Mouse (Mus musculus): Measurements from ENCODE around the gene Sstr2.

The Sstr2 gene

GRCm38 (mm10) chr11:113618672-113619419 is at the start of gene Sstr2:
Sstr2 (plus strand) TSS chr11:113619342.
- no peak for DNase-seq (ENCODE audit: low read depth, low spot score)

DNA sequence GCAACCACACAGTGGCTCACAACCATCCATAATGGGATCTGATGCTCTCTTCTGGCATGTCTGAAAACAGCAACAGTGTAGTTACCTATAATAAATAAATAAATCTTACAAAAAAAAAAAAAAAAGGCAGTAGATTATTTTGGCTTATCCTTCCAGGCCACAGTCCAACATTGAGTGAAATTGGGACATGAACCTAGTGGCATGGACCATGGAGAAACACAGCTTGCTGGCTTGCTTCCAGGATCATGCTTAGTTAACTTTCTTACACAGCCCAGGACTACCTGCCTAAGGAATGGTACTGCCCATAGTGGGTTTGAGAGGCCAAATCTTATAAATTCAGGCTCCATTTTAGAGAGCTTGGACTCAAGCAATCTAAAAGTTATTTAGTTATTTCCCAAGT is 47.5 kb upstream of the Sstr2 start:
- no peak for DNase-seq (ENCODE audit: low read depth, low spot score)

- DNase-seq (ENCODE audit: low read depth, low spot score): no peak
These were observed 46.5 kb upstream of the Sstr2 start for GRCm38 (mm10) chr11:113572641-113573040.

DNA sequence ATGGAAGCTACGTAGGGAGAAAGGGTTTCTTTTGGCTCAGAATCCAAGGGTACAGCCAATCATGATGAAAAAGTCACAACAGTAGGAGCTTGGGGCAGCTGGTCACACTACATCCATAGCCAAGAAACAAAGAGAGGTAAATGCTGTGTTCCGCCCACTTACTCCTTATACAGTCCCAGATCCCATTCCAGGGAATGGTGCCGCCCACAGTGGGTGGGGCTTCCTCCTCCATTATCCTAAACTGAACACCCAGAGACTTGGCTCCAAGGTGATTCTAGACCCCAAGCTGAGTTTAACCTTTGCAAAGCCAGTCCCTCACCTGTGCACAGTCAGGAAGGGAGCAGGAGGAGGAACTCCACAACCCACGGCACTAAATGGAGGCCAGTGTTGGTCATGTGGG is 41.9 kb upstream of the Sstr2 start:
- DNase-seq (ENCODE audit: low read depth, low spot score): no peak

DNA sequence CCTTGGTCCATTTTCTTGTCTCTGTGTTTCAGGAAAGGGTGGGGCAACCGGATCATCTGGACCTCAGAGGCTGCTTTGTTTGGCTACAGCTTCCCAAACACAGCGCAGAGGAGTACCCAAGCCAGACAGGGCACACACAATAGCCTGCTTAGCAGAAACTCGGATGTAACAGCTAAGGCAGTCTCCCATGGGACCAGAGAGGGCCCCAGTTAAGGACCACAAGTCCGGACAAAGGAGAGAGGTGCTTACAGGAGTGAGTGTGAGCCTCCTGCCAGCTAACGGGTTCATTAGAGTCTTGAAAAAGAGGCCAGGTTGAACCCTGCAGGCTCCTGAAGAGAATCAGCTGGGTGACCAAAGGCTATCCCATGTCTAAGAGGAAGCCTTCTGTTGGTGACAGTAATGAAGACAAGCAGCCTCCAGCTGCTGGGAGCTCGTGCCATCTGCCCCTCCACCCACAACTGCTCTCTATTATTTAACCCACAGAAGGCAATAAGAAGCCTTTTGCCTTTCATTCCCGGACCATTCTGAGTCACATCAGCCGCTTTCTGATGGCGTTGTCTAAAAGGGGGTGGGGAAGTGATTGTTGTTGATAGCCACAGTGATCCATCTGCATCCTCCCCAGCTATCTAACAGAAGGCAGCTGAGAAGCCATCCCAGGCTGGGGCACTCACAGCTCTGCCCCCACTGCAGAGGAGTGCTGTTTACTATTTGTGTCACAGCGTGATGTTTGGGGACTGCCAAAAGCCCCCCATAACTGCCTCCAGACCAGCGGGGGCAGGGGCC is 35.1 kb upstream of the Sstr2 start:
- DNase-seq (ENCODE audit: low read depth, low spot score): no peak

DNA sequence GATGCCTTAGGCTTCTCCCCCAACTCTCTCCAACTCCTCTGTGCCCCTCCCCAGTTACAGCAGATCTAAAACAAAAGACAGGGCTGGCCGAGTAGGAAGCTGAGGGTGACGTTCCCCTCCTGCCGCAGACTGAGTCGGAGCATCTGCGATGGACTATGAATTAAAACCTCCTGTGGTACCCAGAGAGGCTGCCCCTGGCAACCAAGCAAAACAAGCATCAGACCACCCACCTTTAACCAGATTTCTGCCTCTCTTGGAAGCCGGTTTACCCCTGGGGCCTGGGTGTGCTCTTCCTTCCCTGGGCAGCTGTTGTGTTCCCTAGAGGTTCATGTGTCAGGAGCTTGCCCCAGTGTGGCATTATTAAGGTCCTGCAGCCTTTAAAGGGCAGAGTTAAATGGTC is 32.7 kb upstream of the Sstr2 start:
- DNase-seq (ENCODE audit: low read depth, low spot score): no peak

- DNase-seq (ENCODE audit: low read depth, low spot score): no peak
These were observed 30.2 kb upstream of the Sstr2 start for GRCm38 (mm10) chr11:113588936-113589335.

DNA sequence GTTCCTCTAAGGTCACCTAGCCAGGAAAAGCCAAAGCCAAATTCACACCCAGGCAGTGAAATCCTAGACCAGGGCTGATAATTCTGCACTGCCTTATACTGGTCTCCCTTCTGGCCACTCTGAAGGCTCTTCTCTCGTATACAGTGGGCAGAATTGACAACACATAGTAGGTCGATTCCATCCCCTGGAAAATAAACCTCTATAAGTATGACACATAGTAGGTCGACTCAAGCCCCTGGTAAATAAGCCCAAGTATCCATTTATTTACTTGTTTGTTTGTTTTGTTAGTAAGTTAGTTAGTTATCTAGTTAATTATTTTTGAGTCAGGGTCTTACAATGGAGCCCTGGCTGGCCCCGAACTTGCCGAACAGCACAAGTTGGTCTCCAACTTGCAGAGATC is 24.0 kb upstream of the Sstr2 start:
- DNase-seq (ENCODE audit: low read depth, low spot score): no peak

DNA sequence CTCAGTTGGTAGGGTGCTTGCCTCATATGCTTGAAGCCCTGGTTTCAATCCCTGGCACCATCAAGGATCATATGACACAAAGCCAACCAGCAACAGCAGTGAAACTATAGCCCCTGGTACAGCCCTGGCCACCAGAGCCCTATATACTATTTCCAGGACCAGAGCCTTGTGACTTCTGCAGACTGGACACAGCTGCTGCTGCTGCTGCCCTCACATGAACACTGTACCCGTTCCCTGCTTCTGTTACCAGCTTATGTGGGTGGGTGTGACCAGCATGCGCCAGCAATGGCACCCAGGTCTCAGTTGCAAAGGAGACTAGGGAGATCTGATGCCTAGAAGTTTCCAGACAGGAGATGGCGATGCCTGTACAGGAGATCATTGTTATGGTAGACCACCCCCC is 21.5 kb upstream of the Sstr2 start:
- no peak for DNase-seq (ENCODE audit: low read depth, low spot score)

DNA sequence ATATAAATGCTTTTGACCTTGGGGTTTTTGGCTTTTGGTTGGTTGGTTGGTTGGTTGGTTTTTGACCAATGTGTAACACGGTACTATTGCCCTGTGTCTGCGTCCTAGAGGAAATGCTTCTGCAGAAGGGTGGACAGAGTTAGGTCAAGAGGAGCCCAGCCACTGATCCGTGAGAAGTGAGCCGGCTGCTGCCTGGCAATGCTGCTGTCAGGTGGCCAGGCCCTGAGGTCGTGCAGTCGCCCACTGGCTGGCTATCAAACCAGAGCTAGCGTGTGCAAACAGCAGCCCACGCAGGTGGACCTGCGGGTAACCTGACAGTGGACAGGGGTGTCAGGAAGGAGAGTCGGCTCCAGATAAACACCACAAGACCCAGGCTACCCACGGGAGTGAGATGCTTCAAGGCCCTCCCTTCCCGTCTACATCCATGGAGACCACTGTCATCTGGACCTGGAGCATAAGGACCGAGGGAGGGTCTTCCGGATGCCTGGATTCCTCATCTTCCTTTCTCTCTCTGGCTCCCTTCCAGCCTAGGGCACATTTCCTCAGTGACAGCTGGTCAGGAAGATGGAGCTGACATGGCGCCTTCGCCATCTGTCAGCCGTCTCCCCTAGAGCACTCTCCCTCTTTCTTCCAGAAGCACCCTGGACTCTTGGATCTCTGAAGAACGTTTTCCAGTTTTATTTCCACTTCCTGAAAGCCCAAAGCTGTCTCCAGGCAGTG is 18.5 kb upstream of the Sstr2 start:
- DNase-seq (ENCODE audit: low read depth, low spot score): no peak

GRCm38 (mm10) chr11:113601616-113602343 is 17.4 kb upstream of the Sstr2 start:
- DNase-seq (ENCODE audit: low read depth, low spot score): no peak

DNA sequence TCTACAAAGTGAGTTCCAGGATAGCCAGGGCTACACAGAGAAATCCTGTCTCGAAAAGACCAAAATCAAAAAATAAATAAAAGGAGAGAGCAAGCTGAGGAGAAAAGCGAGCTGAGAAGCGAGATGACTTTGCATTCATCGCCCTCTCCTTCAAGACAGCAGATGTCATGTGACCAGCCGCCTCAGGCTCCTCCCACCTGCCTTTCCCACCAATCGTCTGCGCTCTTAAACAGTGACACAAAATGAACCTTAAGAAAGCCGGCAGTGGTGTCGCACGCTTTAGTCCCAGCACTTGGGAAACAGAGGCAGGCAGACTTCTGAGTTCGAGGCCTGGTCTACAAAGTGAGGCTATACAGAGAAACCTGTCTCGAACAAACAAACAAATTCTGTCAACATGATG is 11.6 kb upstream of the Sstr2 start:
- no peak for DNase-seq (ENCODE audit: low read depth, low spot score)

DNA sequence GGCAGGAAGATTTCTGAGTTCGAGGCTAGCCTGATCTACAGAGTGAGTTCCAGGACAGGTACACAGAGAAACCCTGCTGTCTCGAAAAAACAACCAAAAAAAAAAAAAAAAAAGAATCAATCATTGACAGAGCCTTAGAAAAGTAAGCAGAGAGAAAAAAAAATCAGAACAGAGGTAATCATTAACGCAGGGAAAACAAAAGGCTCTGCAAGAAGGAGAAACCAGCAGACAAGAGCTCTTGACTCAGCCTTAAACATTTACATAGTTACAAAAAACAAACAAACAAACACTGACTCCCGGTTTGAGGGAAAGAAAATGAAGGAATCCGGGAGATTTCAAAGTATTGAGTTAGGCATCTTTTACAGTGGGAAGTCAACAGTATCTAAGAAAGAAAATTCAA is 9.6 kb upstream of the Sstr2 start:
- no peak for DNase-seq (ENCODE audit: low read depth, low spot score)

- DNase-seq (ENCODE audit: low read depth, low spot score): no peak
These were observed 8.9 kb upstream of the Sstr2 start for GRCm38 (mm10) chr11:113610266-113610665.

DNA sequence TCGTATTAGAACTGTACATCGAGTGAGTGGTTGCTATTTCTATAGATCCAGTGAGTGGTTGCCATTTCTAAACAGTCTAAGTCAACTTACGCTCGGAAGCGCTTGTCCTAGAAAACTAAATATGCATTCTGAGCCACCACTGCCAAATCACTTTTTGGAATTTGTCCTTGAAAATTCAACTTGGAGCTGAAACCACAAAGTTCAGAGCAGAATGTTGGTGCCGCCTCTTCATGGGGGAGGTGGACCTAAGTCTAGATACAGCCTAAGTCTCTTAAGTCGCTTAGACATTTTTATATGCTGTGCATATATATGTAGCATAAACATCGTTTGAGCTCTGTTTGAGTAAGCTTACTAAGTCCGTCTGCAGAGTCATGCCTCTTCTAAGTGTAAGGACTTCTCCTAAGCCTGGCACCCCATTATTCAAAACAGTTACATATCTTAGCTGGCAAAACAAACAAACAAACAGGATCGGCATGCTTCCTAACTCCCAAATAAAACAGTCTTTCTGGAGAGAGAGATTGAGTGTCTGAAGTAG is 8.0 kb upstream of the Sstr2 start:
- DNase-seq (ENCODE audit: low read depth, low spot score): no peak

DNA sequence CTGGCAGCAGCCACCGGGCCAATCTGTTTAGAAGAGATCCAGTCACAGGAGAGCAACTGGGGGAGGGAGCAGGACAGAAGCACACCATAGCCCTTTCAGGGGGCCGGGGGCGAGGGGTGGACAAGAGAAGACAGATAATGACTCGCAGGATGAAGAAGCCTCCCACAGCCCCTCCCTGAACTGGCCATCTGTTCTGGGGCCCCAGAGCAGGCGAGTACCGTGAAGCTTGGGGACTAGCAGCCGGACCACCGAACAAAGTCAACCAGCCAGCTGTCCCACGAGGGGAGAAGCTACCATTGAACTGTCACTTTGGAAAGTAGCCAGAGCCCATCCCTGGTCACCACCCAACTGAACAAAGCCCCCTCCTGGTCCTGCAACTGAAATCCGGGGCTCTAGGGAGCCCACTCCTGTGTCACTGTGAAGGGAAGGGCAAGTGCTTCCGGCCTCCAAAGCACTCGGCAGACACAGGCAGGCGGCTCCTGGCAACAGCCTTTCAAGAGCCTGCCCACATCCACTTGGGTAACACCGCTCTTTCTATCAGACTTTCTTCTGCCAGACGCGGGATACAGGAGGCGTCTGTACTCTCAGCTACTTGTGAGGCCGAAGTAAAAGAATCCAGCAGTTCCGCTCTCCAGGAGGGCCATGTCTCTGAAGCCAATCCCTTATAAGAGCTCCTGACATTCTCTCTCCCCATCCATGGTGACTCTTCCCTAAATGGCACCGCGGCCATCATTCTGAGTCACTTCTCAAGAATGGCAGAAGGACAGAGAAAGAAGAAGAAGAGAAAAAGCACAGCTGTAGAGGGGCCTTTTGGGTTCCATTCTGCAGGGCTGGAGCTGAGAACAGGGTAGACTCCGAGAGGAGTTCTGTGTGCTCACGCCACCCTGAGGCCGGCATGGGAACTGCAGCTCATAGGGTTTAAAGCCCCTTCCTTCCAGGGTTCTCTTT is 7.2 kb upstream of the Sstr2 start:
- DNase-seq (ENCODE audit: low read depth, low spot score): no peak

GRCm38 (mm10) chr11:113614476-113614875 is 4.7 kb upstream of the Sstr2 start:
- DNase-seq (ENCODE audit: low read depth, low spot score): no peak

DNA sequence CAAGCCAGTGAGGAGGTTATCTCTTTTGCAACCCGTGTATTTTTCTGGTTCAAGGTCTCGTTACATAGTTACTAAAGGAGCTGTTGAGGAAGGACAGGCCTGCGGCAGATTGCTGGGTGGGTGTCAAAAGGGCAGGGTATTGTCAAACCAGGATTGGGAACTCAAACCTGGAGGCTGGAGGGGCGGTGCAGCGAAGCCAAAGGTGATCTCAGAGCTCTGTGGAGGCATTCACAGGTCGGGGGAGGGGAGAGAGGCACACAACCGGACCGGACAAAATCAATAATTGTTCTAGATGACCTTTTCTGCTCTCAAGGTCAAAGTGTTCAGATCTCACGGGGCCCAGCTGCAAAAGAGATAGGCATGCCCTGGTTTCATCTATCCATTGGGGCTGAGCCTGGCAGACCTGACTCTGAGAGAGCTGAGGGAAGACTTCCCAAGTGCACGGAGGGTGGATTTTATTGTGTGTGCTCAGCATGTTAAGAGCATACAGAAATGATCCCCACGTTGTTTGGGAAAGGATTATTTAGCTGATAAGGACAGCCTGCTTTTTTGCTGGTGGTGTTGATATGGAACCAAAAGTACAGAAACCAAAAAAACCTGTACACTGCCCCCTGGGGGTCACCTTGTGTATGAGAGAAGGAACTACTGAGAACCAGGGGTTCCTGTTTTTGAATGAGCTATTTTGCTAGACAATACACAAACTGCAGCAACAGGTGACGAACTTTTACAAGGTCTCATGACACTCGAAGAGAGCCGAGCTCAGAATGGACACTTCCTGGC is 1.8 kb upstream of the Sstr2 start:
- DNase-seq (ENCODE audit: low read depth, low spot score): no peak

DNA sequence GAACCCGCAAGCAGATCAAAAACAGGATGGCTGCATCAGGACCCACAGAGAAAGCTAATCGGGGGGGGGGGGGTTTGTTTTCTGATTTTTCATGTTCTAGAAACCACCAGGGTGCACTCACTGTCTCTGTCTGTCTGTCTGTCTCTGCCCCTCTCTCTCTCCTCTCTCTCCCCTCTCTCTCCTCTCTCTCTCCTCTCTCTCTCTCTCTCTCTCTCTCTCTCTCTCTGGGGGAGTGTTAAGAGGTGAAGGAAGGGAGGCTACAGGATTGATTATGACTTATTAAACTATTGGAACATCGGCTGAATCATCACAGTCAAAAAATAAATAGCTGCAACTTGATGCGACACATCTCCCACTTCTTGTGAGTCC is 855 bp upstream of the Sstr2 start:
- no peak for DNase-seq (ENCODE audit: low read depth, low spot score)

Data from brain, embryonic 18.5 days (tissue).